Comparison of ENCODE assay signal across 10 mouse cellular contexts in the genomic region with DNA sequence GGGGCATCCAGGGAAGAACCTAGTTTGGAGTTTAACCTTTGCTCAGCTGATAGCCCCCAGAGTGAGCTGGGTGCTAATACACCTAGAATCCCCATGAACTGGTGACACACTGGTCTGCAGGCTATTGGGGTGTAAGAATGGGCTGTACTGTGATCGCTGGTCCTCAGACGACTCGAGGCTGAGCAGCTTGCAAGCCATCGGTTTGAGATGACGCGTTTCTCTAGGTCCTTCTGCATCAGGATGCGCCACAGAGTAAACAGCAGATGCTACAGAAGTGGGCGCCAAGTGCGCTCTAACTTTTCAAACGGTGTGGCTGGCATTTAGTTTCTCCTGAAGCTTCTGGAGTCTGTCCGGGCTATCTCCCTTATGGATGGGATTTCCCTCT. TPM values are rescaled to one million over a fixed set of nuclear protein-coding genes. Genes with fewer than 3 reads are reported as not detected.
DNase-seq lines count a peak whose midpoint lies in the region; ATAC-seq and TF ChIP-seq lines count a peak whose summit lies in the region.
"Had no signal": no experiment of that assay in that cellular context is flagged by ENCODE, and none has a peak within 500 bp of the region (broad histone marks: within the 10 kb centered on the region; RNA-seq: fewer than 3 reads in every experiment).

No protein-coding gene starts in this region.

- TF ChIP-seq POLR2A in bone marrow macrophage, adult 2 months (IDR thresholded peaks at IDR 0.05; ENCODE audit: borderline replicate concordance, low read depth, low read length) = no peak
- TF ChIP-seq POLR2A in cerebellum, adult 2 months (IDR thresholded peaks at IDR 0.05; ENCODE audit: borderline replicate concordance, insufficient read depth, low read length) = no peak

- no peak for DNase-seq in intestine, embryonic 14.5 days (ENCODE audit: low spot score)
- DNase-seq in layer of hippocampus, postnatal 36 days = peak; percentile 24 to 29
- no peak for DNase-seq in urinary bladder, postnatal 14 days (ENCODE audit: low spot score)
- DNase-seq in thymus, postnatal 0 days (ENCODE audit: low spot score) = no peak
- DNase-seq in cerebellum, adult 2 months = no peak
- DNase-seq: kidney, postnatal 25 days had no signal

- H3K4me3 ChIP-seq in intestine, embryonic 14.5 days (ENCODE audit: low read depth, low read length) = no peak overlapping the region
- H3K4me3 ChIP-seq in intestine, postnatal 0 days (ENCODE audit: low read depth, low read length) = no peak overlapping the region
- H3K4me3 ChIP-seq in bone marrow macrophage, adult 2 months (ENCODE audit: insufficient read depth, low read length) = peak overlapping the region; percentile 25; the same call in 1 of the 2 replicates
- no peak overlapping the region for H3K4me3 ChIP-seq in embryonic facial prominence, embryonic 15.5 days (replicated peaks)
- no peak overlapping the region for H3K4me3 ChIP-seq in cerebellum, adult 2 months (replicated peaks; ENCODE audit: insufficient read depth, low read depth, low read length)
- H3K4me3 ChIP-seq: liver, embryonic 15.5 days had no signal

- peak overlapping the region; percentile 23 for H3K27ac ChIP-seq in intestine, embryonic 14.5 days (ENCODE audit: low read depth)
- no peak overlapping the region; the same call in 1 of the 2 replicates for H3K27ac ChIP-seq in intestine, postnatal 0 days (ENCODE audit: low read depth, low read length)
- peak overlapping the region; percentile 99 for H3K27ac ChIP-seq in bone marrow macrophage, adult 2 months (ENCODE audit: insufficient read depth, low read depth, low read length)
- peak overlapping the region; percentile 76 for H3K27ac ChIP-seq in embryonic facial prominence, embryonic 15.5 days (replicated peaks)
- H3K27ac ChIP-seq in cerebellum, adult 2 months (ENCODE audit: insufficient read depth, low read length) = no peak overlapping the region
- H3K27ac ChIP-seq: liver, embryonic 15.5 days had no signal

- ATAC-seq in intestine, embryonic 14.5 days (replicated peaks; ENCODE audit: low FRiP score, low TSS enrichment, low read depth) = no peak
- ATAC-seq in intestine, postnatal 0 days = no peak
- ATAC-seq in embryonic facial prominence, embryonic 15.5 days (ENCODE audit: insufficient number of reproducible peaks, low FRiP score, low TSS enrichment, low read depth) = no peak

- no peak overlapping the region for H3K4me2 ChIP-seq in intestine, embryonic 14.5 days (ENCODE audit: low read length)
- H3K4me2 ChIP-seq in intestine, postnatal 0 days (replicated peaks; ENCODE audit: low read depth) = no peak overlapping the region
- H3K4me2 ChIP-seq in embryonic facial prominence, embryonic 15.5 days (replicated peaks) = no peak overlapping the region
- H3K4me2 ChIP-seq: liver, embryonic 15.5 days had no signal

- no peaks in the 10 kb centered on the region for H3K27me3 ChIP-seq in intestine, embryonic 14.5 days (replicated peaks; ENCODE audit: control insufficient read depth, insufficient read depth, low read length)
- H3K27me3 ChIP-seq in intestine, postnatal 0 days (replicated peaks; ENCODE audit: control insufficient read depth, insufficient read depth, low read length) = no peaks in the 10 kb centered on the region
- H3K27me3 ChIP-seq in embryonic facial prominence, embryonic 15.5 days = no peaks in the 10 kb centered on the region
- H3K27me3 ChIP-seq in cerebellum, adult 2 months (ENCODE audit: control insufficient read depth, insufficient read depth, low read length) = no peaks in the 10 kb centered on the region
- H3K27me3 ChIP-seq: liver, embryonic 15.5 days had no signal

- no peaks in the 10 kb centered on the region for H3K36me3 ChIP-seq in intestine, embryonic 14.5 days (ENCODE audit: control insufficient read depth, insufficient read depth, low read length)
- no peaks in the 10 kb centered on the region for H3K36me3 ChIP-seq in intestine, postnatal 0 days (ENCODE audit: control insufficient read depth, insufficient read depth)
- H3K36me3 ChIP-seq in embryonic facial prominence, embryonic 15.5 days = no peaks in the 10 kb centered on the region
- H3K36me3 ChIP-seq: liver, embryonic 15.5 days had no signal

- H3K9me3 ChIP-seq in intestine, embryonic 14.5 days (ENCODE audit: control insufficient read depth, low read length) = no peaks in the 10 kb centered on the region
- H3K9me3 ChIP-seq in intestine, postnatal 0 days (ENCODE audit: control insufficient read depth) = no peaks in the 10 kb centered on the region
- no peaks in the 10 kb centered on the region for H3K9me3 ChIP-seq in embryonic facial prominence, embryonic 15.5 days (replicated peaks)
- H3K9me3 ChIP-seq: liver, embryonic 15.5 days had no signal

- no peak overlapping the region for H3K9ac ChIP-seq in intestine, embryonic 14.5 days (ENCODE audit: low read length)
- H3K9ac ChIP-seq in intestine, postnatal 0 days (ENCODE audit: low read depth, low read length) = no peak overlapping the region
- H3K9ac ChIP-seq in embryonic facial prominence, embryonic 15.5 days = no peak overlapping the region
- H3K9ac ChIP-seq: liver, embryonic 15.5 days had no signal

- TF ChIP-seq CTCF in intestine, postnatal 0 days (IDR thresholded peaks at IDR 0.05; ENCODE audit: low read depth) = no peak
- TF ChIP-seq CTCF in bone marrow macrophage, adult 2 months (IDR thresholded peaks at IDR 0.05; ENCODE audit: low read depth, low read length) = no peak
- TF ChIP-seq CTCF in cerebellum, adult 2 months (IDR thresholded peaks at IDR 0.05; ENCODE audit: borderline replicate concordance, insufficient read depth, low read depth, low read length) = no peak

- H3K4me1 ChIP-seq in intestine, embryonic 14.5 days (replicated peaks; ENCODE audit: control insufficient read depth, insufficient read depth, low read length) = 0 out of 2 replicates have a peak, but pooled peaks cover 5% of the 10 kb centered on the region
- no peaks in the 10 kb centered on the region for H3K4me1 ChIP-seq in intestine, postnatal 0 days (replicated peaks; ENCODE audit: control insufficient read depth, insufficient read depth, low read length)
- H3K4me1 ChIP-seq in bone marrow macrophage, adult 2 months (ENCODE audit: control insufficient read depth, insufficient read depth, low read length) = peaks cover 30% of the 10 kb centered on the region
- 0 out of 2 replicates have a peak, but pooled peaks cover 5% of the 10 kb centered on the region for H3K4me1 ChIP-seq in embryonic facial prominence, embryonic 15.5 days
- peaks cover 18% of the 10 kb centered on the region for H3K4me1 ChIP-seq in cerebellum, adult 2 months (ENCODE audit: control insufficient read depth, insufficient read depth, low read length)
- H3K4me1 ChIP-seq: liver, embryonic 15.5 days had no signal

- 82% methylated on average over 11 of the region's 11 CpGs for WGBS in intestine, embryonic 14.5 days
- 74% methylated on average over 11 of the region's 11 CpGs for WGBS in intestine, postnatal 0 days
- 85% methylated on average over 11 of the region's 11 CpGs for WGBS in embryonic facial prominence, embryonic 15.5 days
- 80% methylated on average over 11 of the region's 11 CpGs for WGBS in cerebellum, adult 2 months

RNA-seq across cellular contexts. Expression of gene Ccdc115, which starts 50.6 kb away (rescaled TPM):
- 59.6 and 60.0 TPM in 2 replicates for polyA plus RNA-seq in intestine, embryonic 14.5 days (2014; fragmentation: Nextera tagmentation; extraction: Ambion mirVana)
- polyA plus RNA-seq in intestine, postnatal 0 days (2015; fragmentation: Nextera tagmentation; extraction: Ambion mirVana) = 34.8 and 35.3 TPM in 2 replicates
- 44.1 and 44.5 TPM in 2 replicates for polyA plus RNA-seq in bone marrow macrophage, adult 2 months (2012; ENCODE audit: insufficient read depth, insufficient read length, missing spikeins)
- 57.3 and 58.4 TPM in 2 replicates for polyA plus RNA-seq in embryonic facial prominence, embryonic 15.5 days (2015; fragmentation: Nextera tagmentation; extraction: Ambion mirVana)
- total RNA-seq in layer of hippocampus, postnatal 36 days (2021) = 10 to 100 TPM; 17.5 to 19.3 TPM
- polyA plus RNA-seq in thymus, postnatal 0 days (2015; fragmentation: Nextera tagmentation; extraction: Ambion mirVana) = 52.3 and 54.7 TPM in 2 replicates
- 30.5 and 31.5 TPM in 2 replicates for polyA plus RNA-seq in cerebellum, adult 2 months (2012; rRNA removed)

RNA-seq across cellular contexts. Expression of gene Imp4, which starts 50.8 kb away (rescaled TPM):
- 120 and 126 TPM in 2 replicates for polyA plus RNA-seq in intestine, embryonic 14.5 days (2014; fragmentation: Nextera tagmentation; extraction: Ambion mirVana)
- 47.5 and 50.5 TPM in 2 replicates for polyA plus RNA-seq in intestine, postnatal 0 days (2015; fragmentation: Nextera tagmentation; extraction: Ambion mirVana)
- polyA plus RNA-seq in bone marrow macrophage, adult 2 months (2012; ENCODE audit: insufficient read depth, insufficient read length, missing spikeins) = 35.3 and 40.9 TPM in 2 replicates
- 69.0 and 69.7 TPM in 2 replicates for polyA plus RNA-seq in embryonic facial prominence, embryonic 15.5 days (2015; fragmentation: Nextera tagmentation; extraction: Ambion mirVana)
- 10 to 100 TPM; 32.8 to 36.6 TPM for total RNA-seq in layer of hippocampus, postnatal 36 days (2021)
- 98.7 and 108 TPM in 2 replicates for polyA plus RNA-seq in thymus, postnatal 0 days (2015; fragmentation: Nextera tagmentation; extraction: Ambion mirVana)
- 31.8 and 32.1 TPM in 2 replicates for polyA plus RNA-seq in cerebellum, adult 2 months (2012; rRNA removed)

Comparison
In these comparisons a context has a peak if more than half of its experiments do, and no peak if none do; other contexts are left out.
1. H3K27ac ChIP-seq: peak in intestine, embryonic 14.5 days (single experiment), bone marrow macrophage, adult 2 months (single experiment) and embryonic facial prominence, embryonic 15.5 days (single experiment); none in intestine, postnatal 0 days (single experiment) and cerebellum, adult 2 months (single experiment).
2. DNase-seq: peak in layer of hippocampus, postnatal 36 days (2 of 2); none in intestine, embryonic 14.5 days (single experiment), urinary bladder, postnatal 14 days (single experiment), thymus, postnatal 0 days (single experiment) and cerebellum, adult 2 months (0 of 2).